Mouse (Mus musculus): ENCODE results near the gene Cttnbp2nl.

DNA sequence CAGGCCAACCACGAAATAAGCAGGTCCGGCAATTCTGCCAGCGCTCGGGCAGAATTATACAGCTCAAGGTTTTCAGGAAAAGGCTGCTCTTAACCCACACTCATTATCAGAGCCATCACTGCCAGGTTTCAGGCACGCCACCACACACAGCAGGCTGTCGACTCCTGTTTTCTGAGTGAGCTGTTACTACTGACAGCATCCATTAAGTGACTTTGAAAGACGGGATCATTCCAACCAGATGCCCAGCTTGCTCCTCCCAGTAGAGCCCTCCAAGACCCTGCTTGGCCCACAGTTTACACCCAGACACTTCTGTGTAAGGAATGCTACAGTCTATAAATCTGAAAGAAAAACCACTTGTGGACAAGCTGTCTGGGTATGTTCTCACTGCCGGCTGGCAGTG, 12.9 kb downstream of the Cttnbp2nl start:
- TF ChIP-seq EP300 (IDR thresholded peaks at IDR 0.05): no peak
- TF ChIP-seq CTCF (IDR thresholded peaks at IDR 0.05): no peak

All from lung, postnatal 0 days (tissue).